Mouse (Mus musculus) lung, postnatal 0 days (tissue): ENCODE data around the gene Gpr158. TPM values are rescaled to one million over a fixed set of nuclear protein-coding genes. Genes with fewer than 3 reads are reported as not detected.
"Not testable (repeated sequence)": the region's sequence is repeated elsewhere in the genome, so short reads cannot be mapped to it uniquely, and the experiment has no call there.

Source experiments
- ATAC-seq: fragments of 200-750 bp; cut with Nextera tagmentation; 2 replicates; pipeline ENCODE4 v1.8.0; 2017; ENCODE audit warnings: moderate library complexity
- DNase-seq: peaks from one replicate; pipeline ENCODE4 v3.0.0-alpha.2; 2016; ENCODE audit warnings: low spot score
- H3K27ac ChIP-seq: fragments of 300-500 bp; sonication (generic); 2 replicates; pipeline ENCODE4 v1.5.1; 2014; ENCODE audit warnings: antibody characterized with exemption, mild to moderate bottlenecking, low read length, mixed read lengths
- H3K27me3 ChIP-seq: fragments of 300-500 bp; sonication (generic); replicated peaks from 2 replicates; pipeline ENCODE4 v1.6.1; 2014; ENCODE audit warnings: low read length, mixed read lengths; ENCODE audit not compliant: insufficient read depth
- H3K36me3 ChIP-seq: fragments of 300-500 bp; sonication (generic); 2 replicates; pipeline ENCODE4 v1.6.1; 2014; ENCODE audit warnings: low read length, mixed read lengths; ENCODE audit not compliant: insufficient read depth
- H3K4me1 ChIP-seq: fragments of 300-500 bp; sonication (generic); 2 replicates; pipeline ENCODE4 v1.6.1; 2014; ENCODE audit warnings: antibody characterized with exemption, low read depth, low read length, mixed read lengths; ENCODE audit not compliant: insufficient read depth
- H3K4me2 ChIP-seq: fragments of 300-500 bp; sonication (generic); replicated peaks from 2 replicates; pipeline ENCODE4 v1.6.1; 2014; ENCODE audit warnings: low read depth, mild to moderate bottlenecking, low read length, moderate library complexity, mixed read lengths
- H3K4me3 ChIP-seq: fragments of 300-500 bp; sonication (generic); 2 replicates; pipeline ENCODE4 v1.5.1; 2014; ENCODE audit warnings: low read depth, low read length
- H3K9ac ChIP-seq: fragments of 300-500 bp; sonication (generic); replicated peaks from 2 replicates; pipeline ENCODE4 v1.6.1; 2014; ENCODE audit warnings: low read depth, mild to moderate bottlenecking
- H3K9me3 ChIP-seq: fragments of 300-500 bp; sonication (generic); 2 replicates; pipeline ENCODE4 v1.6.1; 2016; ENCODE audit warnings: low read length, mixed read lengths
- CTCF ChIP-seq: IDR thresholded peaks from 2 replicates; pipeline ENCODE4 v1.5.1; 2016; ENCODE audit warnings: antibody characterized with exemption, mild to moderate bottlenecking
- EP300 ChIP-seq: IDR thresholded peaks from 2 replicates; pipeline ENCODE4 v1.6.1; 2016; ENCODE audit warnings: antibody characterized with exemption, mild to moderate bottlenecking, control low read depth
- WGBS: fragments of 180-500 bp; shearing (Covaris S2); extraction: QIAGEN DNeasy Blood & Tissue Kit; methylation state at CpG from one replicate; pipeline ENCODE4 v1.1.7; 2014; 5-methylcytosine and 5-hydroxymethylcytosine counted together
- polyA plus RNA-seq: library from polyadenylated mRNA; unstranded; fragments of >200 nt; fragmentation: Nextera tagmentation; extraction: Ambion mirVana; gene quantifications from 2 replicates; pipeline ENCODE4 v1.2.1, GENCODE M21; 2015

Gene Gpr158
- polyA plus RNA-seq, 1 experiment from 2014 or later, result not detected

DNA sequence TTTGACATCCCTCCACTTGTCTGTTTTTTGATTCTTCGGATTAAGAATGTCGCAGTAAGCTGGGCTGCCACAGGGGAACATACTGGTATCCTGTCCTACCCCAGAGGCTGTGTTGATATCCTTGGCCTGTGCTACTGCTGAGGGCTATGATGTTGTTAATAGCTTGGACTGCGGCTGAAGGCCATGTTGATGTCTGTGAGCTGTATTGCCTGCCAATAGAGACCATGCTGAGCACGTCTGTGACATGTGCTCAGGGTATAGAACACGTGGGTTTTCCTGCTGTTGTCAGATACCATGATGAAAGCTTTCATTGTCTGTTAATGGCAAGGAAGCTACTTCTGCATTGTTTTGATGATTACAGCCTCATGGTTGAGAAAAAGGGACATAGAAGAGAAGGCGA, 63.8 kb downstream of the Gpr158 start:
- no peaks in the 10 kb centered on the region for H3K9me3 ChIP-seq
- H3K27ac ChIP-seq, result no peak overlapping the region
- no peak overlapping the region for H3K9ac ChIP-seq
- no peaks in the 10 kb centered on the region for H3K4me1 ChIP-seq
- no peak overlapping the region for H3K4me3 ChIP-seq
- no peaks in the 10 kb centered on the region for H3K36me3 ChIP-seq
- TF ChIP-seq EP300 (no peak), CTCF (no peak)
- WGBS, result 73% methylated on average over 6 of the region's 6 CpGs
- no peaks in the 10 kb centered on the region for H3K27me3 ChIP-seq
- DNase-seq, result no peak
- no peak overlapping the region for H3K4me2 ChIP-seq
- no peak for ATAC-seq

DNA sequence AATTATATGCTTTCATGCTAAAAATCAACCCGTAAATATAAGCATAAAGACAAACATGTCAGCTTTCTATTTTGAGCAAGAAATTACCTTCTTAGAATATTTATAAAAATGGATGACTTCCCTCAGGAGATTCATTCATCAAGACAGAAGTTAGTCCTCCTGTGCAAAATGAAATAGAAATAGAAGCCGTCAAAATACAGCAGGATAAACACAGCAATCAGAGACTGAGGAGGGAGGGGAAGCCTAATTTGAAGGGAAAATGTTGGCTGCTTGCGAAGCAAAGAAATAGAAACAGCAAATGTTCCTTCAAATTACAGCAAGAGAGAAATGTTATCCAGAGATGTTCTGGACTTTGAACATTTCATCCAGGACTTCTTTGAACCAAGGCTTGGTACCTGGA, 72.3 kb downstream of the Gpr158 start:
- H3K27me3 ChIP-seq, result no peaks in the 10 kb centered on the region
- TF ChIP-seq EP300 (no peak), CTCF (no peak)
- no peaks in the 10 kb centered on the region for H3K36me3 ChIP-seq
- DNase-seq (no peak), ATAC-seq (no peak)
- H3K27ac ChIP-seq, result no peak overlapping the region
- no peak overlapping the region for H3K4me2 ChIP-seq
- no peak overlapping the region for H3K9ac ChIP-seq
- no peak overlapping the region for H3K4me3 ChIP-seq
- WGBS, result 80% methylated on average over 3 of the region's 3 CpGs
- H3K4me1 ChIP-seq, result no peaks in the 10 kb centered on the region
- no peaks in the 10 kb centered on the region for H3K9me3 ChIP-seq

DNA sequence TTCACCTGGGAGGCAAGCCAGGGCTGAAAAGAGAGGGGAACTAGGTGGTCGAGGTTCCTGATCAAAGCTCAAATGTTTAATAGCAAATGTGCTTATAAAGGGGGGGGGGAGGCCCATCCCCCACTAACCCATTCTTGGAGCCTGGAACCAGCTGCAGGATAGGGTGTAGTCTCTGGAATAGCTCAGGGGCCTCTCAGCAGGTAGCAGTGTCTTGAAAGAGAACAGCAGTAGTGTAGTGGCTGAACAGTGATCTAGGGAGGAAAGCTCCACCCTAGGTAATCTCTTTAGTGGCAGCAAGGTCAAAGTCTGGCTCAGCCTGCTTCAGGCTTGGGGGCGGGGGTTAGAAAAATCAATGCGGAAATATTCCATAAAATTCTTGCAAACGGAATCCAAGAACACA, 93.3 kb downstream of the Gpr158 start:
- DNase-seq, H3K4me2 ChIP-seq, H3K27ac ChIP-seq, H3K9me3 ChIP-seq, H3K36me3 ChIP-seq, H3K27me3 ChIP-seq, ATAC-seq, H3K4me3 ChIP-seq, H3K4me1 ChIP-seq, H3K9ac ChIP-seq: not testable (repeated sequence)
- WGBS, result 84% methylated on average over 4 of the region's 4 CpGs

DNA sequence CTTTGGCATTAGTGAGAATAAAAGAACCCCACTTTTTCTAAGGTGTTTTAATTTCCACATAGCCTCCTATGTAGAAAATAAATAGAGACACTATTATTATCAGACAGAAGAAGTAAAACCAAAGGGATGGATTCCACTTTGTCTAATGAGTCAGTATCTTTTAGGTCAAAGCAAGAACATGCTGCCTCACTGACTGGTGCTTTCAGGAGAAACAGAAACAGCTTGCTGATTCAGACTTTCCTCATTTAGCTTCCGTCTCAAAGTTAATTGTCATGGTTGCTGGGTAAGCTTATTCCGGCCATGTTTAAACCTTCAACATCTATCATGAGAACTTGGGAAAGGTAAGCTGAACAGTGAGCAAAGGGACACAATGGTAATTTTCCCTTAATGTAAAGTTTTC, 107.6 kb downstream of the Gpr158 start:
- Histone ChIP-seq H3K27ac (no peak overlapping the region), H3K9me3 (no peaks in the 10 kb centered on the region), H3K27me3 (no peaks in the 10 kb centered on the region), H3K9ac (no peak overlapping the region), H3K4me3 (no peak overlapping the region), H3K4me2 (no peak overlapping the region), H3K36me3 (no peaks in the 10 kb centered on the region), H3K4me1 (no peaks in the 10 kb centered on the region)
- no peak for TF ChIP-seq CTCF
- ATAC-seq (no peak), DNase-seq (no peak)
- 93% methylated on average over 2 of the region's 2 CpGs for WGBS

DNA sequence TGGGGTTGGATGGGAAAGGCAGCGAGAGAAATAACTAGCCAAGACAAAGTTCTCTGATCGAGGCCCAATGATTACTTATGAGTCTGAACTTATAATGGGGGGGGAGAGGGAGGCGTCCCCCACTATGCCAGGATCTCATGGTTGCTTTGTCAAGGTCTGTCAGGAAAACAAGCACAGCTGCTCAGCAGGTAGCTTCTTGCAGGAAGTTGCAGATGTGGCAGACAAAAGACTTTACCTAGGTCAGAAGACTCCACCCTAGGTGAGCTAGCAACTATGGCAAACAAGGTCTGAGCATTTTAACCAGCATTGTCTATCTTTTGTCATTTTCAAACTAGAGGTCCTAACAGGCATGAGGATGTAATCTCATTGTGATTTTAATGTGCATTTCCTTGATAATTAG, 129.5 kb downstream of the Gpr158 start:
- Histone ChIP-seq H3K9ac (no peak overlapping the region), H3K4me2 (no peak overlapping the region), H3K27me3 (no peaks in the 10 kb centered on the region), H3K36me3 (no peaks in the 10 kb centered on the region), H3K4me3 (no peak overlapping the region), H3K4me1 (no peaks in the 10 kb centered on the region), H3K9me3 (no peaks in the 10 kb centered on the region), H3K27ac (no peak overlapping the region)
- TF ChIP-seq EP300 (no peak), CTCF (no peak)
- DNase-seq (no peak), ATAC-seq (no peak)
- WGBS, result 56% methylated on average over 3 of the region's 3 CpGs

DNA sequence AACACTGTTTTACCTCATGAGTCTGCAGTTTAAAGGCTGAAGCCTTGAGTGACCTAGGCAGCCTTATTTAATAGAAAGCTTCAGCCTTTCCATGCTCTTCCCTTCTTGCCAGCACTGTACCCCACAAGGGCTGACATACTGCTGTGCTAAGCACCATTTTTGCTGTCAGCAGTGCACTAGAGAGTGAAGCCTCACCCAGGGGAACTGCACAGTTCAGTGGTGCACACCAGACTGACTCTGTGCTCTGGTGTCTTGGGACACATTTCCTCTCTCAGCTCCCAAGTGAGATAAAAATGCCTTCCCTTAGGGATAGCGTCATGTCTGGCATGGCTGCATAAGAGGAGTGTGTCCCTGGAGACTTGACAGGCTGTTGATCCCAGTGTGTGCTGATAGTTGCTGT, 130.6 kb downstream of the Gpr158 start:
- no peak overlapping the region for H3K4me2 ChIP-seq
- H3K4me3 ChIP-seq, result no peak overlapping the region
- no peak for DNase-seq
- no peak for TF ChIP-seq EP300
- no peak for TF ChIP-seq CTCF
- ATAC-seq, result no peak
- no peaks in the 10 kb centered on the region for H3K27me3 ChIP-seq
- H3K36me3 ChIP-seq, result no peaks in the 10 kb centered on the region
- H3K27ac ChIP-seq, result no peak overlapping the region
- H3K4me1 ChIP-seq, result no peaks in the 10 kb centered on the region
- H3K9me3 ChIP-seq, result no peaks in the 10 kb centered on the region
- whole genome bisulfite sequencing, result 45% methylated on average over 1 of the region's 1 CpGs
- no peak overlapping the region for H3K9ac ChIP-seq

DNA sequence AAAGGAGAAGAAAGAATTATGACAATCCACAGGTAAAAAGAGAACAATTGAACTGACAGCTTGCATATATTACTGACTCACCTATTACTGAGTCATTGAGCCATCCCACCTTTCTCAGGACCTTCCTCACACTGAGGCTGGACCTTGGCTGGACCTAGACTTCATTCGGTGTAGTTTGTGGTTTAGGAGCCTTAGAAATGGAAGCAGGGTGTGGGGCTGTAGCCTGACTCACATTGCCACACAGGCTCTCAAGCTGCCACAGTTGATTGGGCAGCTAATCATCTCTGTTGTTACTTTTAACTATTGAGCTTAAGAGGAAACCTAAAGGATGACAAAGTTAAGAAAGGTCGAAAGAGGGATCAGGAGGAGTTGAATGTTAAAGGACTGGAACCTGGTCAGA, 132.1 kb downstream of the Gpr158 start:
- H3K9me3 ChIP-seq, result no peaks in the 10 kb centered on the region
- DNase-seq, result no peak
- H3K4me2 ChIP-seq, result no peak overlapping the region
- ATAC-seq, result no peak
- no peak overlapping the region for H3K9ac ChIP-seq
- H3K4me1 ChIP-seq, result no peaks in the 10 kb centered on the region
- WGBS, result 79% methylated on average over 2 of the region's 2 CpGs
- TF ChIP-seq CTCF, result no peak
- TF ChIP-seq EP300, result no peak
- no peak overlapping the region for H3K27ac ChIP-seq
- no peaks in the 10 kb centered on the region for H3K36me3 ChIP-seq
- H3K27me3 ChIP-seq, result no peaks in the 10 kb centered on the region
- H3K4me3 ChIP-seq, result no peak overlapping the region
